Mouse (Mus musculus): ENCODE data around the gene Tnip1.

DNA sequence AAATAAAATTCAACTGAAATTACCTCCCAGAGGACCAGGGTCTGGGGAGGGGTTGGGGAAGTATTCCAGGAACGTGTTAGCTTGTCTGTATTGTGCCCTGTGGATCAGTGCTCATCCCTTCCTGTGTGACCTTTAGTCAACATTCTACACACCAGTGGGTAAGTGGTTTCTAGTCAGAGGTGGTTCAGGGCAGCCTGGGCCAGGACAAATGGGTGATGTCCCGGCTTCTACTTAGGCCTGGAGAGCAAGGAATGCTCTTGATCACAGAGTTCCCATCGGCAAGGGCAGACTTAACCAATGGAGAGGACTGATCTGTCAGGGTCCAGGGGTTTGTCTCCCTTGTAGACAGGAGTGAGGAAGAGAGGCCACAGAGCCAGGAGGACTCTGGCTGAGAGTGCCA is 40.2 kb downstream of the Tnip1 start:
- no peak for TF ChIP-seq CTCF (IDR thresholded peaks at IDR 0.05; ENCODE audit: low read depth)
- no peak for TF ChIP-seq EP300 (IDR thresholded peaks at IDR 0.05; ENCODE audit: low read depth)
